Mouse (Mus musculus) liver, adult 2 months (tissue): ENCODE measurements around the gene Med17.

Source experiments
- CTCF ChIP-seq: fragments of 200-500 bp; IDR thresholded peaks from 2 replicates; pipeline ENCODE4 v1.5.1; 2011; ENCODE audit warnings: low read depth, low read length, control low read depth
- POLR2A ChIP-seq: fragments of 200-500 bp; IDR thresholded peaks from 2 replicates; pipeline ENCODE4 v1.6.1; 2011; ENCODE audit warnings: low read length, control low read depth; ENCODE audit not compliant: insufficient read depth; ENCODE audit errors: extremely low read depth

GRCm38 (mm10) chr9:15309425-15309824 lies 29.7 kb upstream of the Med17 start:
- no peak for TF ChIP-seq POLR2A
- no peak for TF ChIP-seq CTCF
